Mouse (Mus musculus): ENCODE data around the gene A230072I06Rik.

Gene A230072I06Rik

GRCm38 (mm10) chr8:12278663-12279312 lies at the start of gene A230072I06Rik:
Gene A230072I06Rik (plus strand): TSS chr8:12278819.
- no peak for DNase-seq (ENCODE audit: low read depth)

- no peak for DNase-seq (ENCODE audit: low read depth)
Observed at GRCm38 (mm10) chr8:12234039-12234438, 44.6 kb upstream of the A230072I06Rik start.

GRCm38 (mm10) chr8:12238775-12239174 lies 39.8 kb upstream of the A230072I06Rik start:
- no peak for DNase-seq (ENCODE audit: low read depth)

- DNase-seq (ENCODE audit: low read depth), result no peak
Observed at GRCm38 (mm10) chr8:12240143-12240542, 38.5 kb upstream of the A230072I06Rik start.

GRCm38 (mm10) chr8:12243746-12244145 lies 34.9 kb upstream of the A230072I06Rik start:
- no peak for DNase-seq (ENCODE audit: low read depth)

GRCm38 (mm10) chr8:12259890-12260289 lies 18.7 kb upstream of the A230072I06Rik start:
- no peak for DNase-seq (ENCODE audit: low read depth)

DNA sequence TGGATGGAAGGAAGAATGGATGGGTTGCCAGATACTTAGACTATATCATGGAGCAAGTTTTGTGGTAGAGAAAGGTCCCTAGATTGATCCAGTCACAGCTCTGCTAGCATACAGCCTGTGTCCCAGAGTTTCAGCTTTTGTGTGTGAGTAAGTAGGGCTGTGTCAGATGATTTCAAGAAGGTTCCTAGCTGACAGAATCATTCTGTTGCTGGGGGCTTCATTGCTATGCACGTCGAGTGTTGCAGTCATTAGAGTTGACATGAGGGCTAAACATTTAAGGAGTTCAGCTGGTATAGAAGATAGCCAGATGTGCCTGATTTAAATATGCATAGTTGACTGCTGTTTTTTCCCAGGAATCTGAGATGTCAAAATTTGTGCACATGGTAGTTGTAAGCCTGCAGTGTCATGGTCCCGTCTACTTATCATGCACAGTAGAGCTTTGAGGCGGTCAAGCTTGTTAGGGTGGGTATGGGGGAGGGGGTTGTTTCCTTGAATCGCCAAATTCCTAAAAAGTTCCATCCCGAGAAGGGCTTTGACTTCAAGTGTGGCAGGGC lies 18.1 kb upstream of the A230072I06Rik start:
- no peak for DNase-seq (ENCODE audit: low read depth)

GRCm38 (mm10) chr8:12261556-12261955 lies 17.1 kb upstream of the A230072I06Rik start:
- no peak for DNase-seq (ENCODE audit: low read depth)

DNA sequence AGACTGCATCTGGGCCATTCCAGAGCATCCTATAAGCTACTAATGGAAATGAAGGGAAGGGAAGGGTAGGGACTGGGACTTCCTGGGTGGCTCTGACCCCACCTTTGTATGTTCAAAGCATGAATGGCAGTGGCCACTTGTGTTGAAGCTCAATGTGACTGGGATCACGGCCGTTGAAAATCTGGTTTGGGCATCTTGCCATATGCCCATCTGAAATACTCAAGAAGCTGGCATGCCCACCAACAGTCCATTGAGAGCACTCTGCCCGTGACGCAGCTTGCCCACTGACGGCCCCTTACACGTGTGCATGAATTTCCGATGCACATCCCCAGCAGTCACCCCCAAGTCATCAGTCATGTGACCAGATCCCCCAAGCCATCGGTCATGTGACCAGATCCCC lies 13.6 kb upstream of the A230072I06Rik start:
- DNase-seq (ENCODE audit: low read depth), result no peak

DNA sequence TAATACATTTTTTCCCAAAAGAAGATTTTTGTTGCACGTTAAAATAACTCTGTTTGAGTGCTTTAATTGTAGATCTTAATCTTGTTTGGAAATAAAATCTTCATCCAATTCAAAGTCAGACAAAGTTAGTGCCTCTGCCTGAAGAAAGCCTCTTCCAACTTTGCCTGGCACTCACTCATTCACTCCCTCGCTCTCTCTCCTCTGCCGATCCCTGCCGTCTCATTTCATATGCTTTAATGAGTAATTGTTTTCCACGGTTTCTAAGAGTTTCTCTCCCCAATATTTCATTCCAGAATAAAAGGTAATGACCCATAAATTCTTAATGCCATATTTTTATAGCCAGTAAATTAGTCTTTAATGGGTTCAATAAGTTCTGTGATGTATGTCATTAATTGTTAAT lies 10.8 kb upstream of the A230072I06Rik start:
- no peak for DNase-seq (ENCODE audit: low read depth)

GRCm38 (mm10) chr8:12268306-12268829 lies 10.3 kb upstream of the A230072I06Rik start:
- DNase-seq (ENCODE audit: low read depth), result no peak

- no peak for DNase-seq (ENCODE audit: low read depth)
Observed at GRCm38 (mm10) chr8:12279482-12280192, 1.0 kb downstream of the A230072I06Rik start.

GRCm38 (mm10) chr8:12282128-12282527 lies 3.5 kb downstream of the A230072I06Rik start:
- no peak for DNase-seq (ENCODE audit: low read depth)

- no peak for DNase-seq (ENCODE audit: low read depth)
Observed at GRCm38 (mm10) chr8:12290551-12290950, 11.9 kb downstream of the A230072I06Rik start.

GRCm38 (mm10) chr8:12298326-12298950 lies 19.8 kb downstream of the A230072I06Rik start:
- DNase-seq (ENCODE audit: low read depth), result no peak

GRCm38 (mm10) chr8:12301998-12302397 lies 23.4 kb downstream of the A230072I06Rik start:
- no peak for DNase-seq (ENCODE audit: low read depth)

- DNase-seq (ENCODE audit: low read depth), result no peak
Observed at GRCm38 (mm10) chr8:12312975-12313734, 34.5 kb downstream of the A230072I06Rik start.

GRCm38 (mm10) chr8:12314258-12314657 lies 35.6 kb downstream of the A230072I06Rik start:
- no peak for DNase-seq (ENCODE audit: low read depth)

- DNase-seq (ENCODE audit: low read depth), result no peak
Observed at GRCm38 (mm10) chr8:12315177-12315576, 36.6 kb downstream of the A230072I06Rik start.

DNA sequence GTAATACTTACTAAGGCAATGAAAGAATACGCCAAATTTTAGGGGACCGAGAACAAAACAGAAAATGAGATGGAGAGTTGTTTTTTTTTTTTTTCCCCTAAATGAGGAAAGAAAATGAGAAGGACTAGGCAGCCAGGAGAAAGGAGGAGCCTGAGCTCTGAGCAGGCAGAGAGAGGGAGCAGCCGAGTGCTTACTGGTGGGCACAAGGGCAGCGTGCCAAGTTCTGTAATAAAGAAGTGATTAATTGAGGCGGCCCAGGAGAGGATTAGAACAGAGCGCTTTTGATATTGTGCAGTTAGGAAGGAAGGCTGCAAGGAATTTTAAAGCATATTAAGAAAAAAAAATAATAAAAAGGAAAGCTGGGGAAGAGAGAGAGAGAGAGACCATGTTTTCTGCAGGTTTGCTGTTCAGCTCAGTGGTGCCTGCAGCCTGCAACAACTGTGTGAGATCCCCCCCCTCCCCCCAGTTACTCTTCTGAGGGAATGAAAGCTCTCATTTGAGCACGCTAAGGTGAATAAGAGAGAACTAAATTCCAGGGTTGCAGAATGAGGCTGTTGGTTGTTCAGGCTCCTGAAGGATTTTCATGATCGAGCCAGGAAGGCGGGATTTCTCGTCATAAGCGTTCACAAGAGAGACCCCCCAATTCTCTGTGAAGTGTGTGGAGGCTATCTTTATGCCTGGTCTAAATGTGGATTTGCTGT lies 41.3 kb downstream of the A230072I06Rik start:
- no peak for DNase-seq (ENCODE audit: low read depth)

DNA sequence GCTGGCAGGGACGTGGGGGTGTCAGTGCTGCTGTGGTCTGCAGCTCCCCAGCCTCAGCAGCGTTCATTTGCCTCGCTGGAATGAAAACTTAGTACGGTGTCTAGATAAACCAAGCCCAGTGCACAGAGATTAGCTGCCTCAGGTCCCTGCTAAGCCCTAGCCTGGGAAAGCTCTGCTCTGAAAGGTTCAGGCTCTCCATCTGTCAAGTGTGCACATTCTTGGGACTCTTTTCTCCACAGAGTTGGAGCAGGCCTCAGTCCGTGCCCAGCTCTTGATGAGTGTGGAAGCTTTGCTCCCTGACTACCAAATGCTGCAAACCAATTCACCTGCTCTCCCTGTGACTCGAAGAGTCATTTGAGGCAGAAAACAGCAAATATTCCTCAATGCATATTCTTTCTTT lies 43.5 kb downstream of the A230072I06Rik start:
- no peak for DNase-seq (ENCODE audit: low read depth)

Data from c-Kit-positive CD71-negative TER-119-negative erythroid progenitor cells, embryonic 14.5 days (primary cell).